Mouse (Mus musculus): ENCODE data around the gene Chka.

The Chka gene

DNA sequence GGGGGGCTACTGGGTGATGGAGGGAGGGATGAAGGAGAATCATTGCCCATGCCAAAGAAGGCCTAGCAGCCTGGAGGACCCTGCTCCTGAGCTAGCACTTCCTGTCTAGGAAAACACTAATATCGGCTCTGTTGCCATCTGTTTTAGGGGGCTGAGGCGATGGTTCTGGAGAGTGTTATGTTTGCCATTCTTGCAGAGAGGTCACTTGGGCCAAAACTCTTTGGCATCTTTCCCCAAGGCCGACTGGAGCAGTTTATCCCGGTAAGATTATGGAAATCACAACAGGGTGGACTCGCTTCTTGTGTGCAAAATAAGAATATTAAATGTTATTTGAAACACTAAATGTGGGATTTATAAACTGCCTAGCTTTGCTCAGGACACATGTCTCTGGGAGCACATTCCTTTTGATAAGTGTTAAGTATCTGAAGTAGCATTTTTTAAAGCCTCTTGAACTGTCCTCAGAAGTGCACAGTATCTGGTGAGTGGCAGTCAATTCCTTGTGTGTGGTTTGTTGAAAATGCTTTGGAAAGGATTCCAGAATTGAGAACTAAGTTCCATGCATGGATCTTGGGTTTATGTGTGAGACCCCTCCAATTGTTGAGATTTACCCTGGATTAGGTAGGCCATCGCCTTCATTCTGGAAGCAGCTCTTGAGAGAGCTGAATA is 32.9 kb downstream of the Chka start:
- no peak for DNase-seq (ENCODE audit: low read depth, low spot score)

DNA sequence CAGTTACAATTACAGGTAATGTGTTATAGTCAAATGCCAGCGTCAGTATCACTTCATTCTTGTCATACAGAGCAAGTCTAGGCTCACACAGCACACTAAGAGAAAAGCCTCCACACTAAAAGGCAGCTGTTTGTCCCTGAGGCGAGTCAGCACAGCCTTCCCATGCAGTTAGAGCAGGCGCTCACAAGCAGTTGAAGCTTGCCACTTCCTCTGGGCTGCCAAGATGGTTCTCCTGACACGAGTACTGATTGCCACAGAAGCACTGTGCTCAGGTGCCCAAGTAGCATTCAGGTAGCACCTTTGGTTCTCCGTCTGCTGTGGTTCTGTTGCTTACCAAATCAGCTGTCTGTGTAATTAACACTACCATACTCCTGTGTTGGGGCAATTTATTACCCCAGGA is 37.5 kb downstream of the Chka start:
- no peak for DNase-seq (ENCODE audit: low read depth, low spot score)

DNA sequence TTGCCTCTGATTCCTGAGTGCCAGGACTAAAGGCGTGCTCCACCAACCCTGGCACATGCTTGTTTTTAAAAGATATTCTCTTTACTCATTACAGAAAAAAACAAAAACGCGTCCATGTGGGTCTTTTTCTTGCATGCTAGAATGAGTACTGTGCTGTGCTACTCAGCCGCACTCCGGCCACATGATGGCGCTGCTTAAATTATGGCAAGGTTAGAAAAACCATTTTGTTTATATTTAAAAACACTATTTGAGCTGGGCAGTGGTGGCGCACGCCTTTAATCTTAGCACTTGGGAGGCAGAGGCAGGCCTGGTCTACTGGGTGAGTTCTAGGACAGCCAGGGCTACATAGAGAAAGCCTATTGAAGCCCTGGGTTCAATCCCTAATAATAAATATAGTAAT is 38.6 kb downstream of the Chka start:
- DNase-seq (ENCODE audit: low read depth, low spot score) = peak; percentile 61

DNA sequence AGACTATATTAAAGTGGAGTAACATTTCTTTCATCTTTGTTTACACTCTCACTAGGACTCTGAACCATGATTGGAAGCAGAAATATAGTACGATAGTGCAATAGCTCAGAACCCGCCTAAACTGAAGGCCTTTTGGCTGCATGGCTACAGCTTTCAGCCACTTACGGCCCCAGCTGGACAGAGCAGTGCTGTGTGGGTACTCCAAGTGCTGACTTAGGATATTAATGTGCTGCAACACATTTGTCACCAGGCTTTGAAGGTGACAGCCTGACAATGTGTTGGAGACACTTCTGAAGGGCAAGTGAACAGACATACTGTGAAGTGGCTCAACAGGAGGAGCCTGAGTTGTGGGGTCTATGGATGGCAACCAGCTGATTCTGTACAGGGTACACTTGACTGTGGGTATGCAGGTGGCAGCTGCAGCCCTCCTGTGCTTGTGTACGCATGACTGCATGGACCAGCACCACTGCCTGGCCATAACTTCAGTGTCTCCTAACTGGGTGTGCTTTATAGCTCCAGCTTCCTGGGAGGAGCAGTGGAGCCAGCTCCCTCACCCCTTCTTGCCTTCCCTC is 42.1 kb downstream of the Chka start:
- DNase-seq (ENCODE audit: low read depth, low spot score) = no peak

DNA sequence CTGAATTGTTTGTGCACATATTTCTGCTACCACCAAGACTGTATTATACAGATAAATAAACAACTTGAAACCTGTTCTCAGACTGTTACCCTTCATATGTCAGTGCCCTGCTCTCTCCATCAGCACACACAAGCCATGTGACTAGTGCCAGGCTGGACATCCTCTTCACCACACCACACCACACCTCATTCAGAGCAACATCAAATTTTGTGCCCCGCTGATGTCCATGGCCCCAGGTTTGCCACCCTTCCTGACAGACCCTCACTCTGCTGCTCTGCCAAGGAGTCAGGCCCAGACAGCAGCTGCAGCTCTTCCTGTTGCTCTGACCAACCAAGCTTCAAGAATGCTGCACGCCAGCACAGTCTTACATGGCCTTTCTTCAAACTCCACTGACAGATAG is 42.7 kb downstream of the Chka start:
- no peak for DNase-seq (ENCODE audit: low read depth, low spot score)

DNA sequence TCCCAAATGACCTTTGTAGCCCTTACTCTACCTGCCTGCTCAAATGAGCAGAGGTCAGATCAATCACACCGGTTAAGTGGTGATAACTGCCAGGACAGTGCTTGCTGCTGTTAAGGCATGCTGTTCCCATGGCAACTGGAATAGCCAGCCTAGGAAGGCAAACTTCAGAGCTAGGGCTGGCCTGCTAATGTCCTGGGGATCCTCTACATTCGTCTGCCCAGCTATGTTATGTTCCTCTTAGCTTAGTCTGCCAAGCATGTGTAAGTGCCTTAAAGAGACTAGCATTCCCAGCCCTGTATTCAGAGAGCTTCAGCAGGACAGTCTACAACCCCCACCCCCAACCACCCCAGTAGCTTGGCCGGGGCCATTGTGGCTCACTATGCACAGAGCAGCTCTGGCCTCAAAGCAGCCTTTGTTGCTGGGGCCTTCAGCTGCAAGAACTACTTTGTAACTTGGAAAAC is 43.6 kb downstream of the Chka start:
- no peak for DNase-seq (ENCODE audit: low read depth, low spot score)

DNA sequence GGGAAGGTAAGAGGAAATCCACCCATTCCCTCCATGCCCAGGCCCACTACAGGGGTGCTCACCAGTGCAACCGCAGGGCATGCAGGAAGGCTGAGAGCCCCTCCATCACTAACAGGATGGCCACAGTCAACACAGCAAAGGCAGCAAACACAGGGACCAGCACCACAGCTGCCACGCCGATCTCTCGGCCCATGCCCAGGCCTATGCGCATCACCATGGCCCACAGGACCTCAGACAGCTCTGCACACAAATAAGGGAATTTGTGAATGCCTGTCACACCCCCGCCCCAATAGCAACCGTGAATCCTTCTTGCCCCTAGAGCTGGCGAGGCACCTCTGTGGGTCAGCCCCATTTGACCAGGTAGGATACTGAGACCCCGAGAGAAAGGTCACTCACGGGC is 44.6 kb downstream of the Chka start:
- DNase-seq (ENCODE audit: low read depth, low spot score) = no peak

DNA sequence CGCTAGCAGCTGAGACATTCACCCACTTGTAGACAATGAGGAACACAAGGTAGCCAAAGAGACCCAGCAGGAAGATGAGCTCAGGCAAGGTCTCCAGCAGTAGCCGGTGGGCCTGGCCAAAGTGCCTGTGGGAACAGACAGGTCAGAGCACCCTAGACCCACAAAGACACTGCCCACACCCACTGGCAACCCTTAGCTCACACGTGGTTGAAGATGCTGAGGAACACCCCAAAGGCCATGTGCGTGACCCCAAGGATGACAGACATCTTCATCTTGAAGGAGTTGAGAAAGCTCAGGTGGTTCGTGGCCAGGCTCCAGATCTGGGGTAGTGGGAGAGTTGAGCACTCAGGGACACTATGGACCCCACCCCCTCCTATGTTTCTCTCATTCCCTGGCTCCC is 46.0 kb downstream of the Chka start:
- no peak for DNase-seq (ENCODE audit: low read depth, low spot score)

DNA sequence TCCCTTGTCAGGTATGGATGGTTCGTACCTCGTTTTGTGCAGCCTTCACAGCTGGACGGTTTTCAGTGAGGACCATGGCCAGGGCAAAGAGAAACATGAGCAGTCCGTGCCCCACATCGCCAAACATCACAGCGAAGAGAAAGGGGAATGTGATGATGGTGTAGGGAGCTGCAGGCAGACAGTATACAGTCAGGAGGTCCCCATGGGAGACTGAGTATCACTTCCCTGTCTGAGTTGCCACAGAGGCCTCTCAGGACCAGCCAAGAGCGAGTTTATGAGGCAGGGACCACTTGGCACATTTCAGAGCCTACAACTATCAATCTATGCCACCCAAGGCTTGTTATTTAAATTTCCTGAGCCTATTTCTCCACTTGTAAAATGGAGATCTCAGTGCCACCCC is 47.4 kb downstream of the Chka start:
- no peak for DNase-seq (ENCODE audit: low read depth, low spot score)

DNA sequence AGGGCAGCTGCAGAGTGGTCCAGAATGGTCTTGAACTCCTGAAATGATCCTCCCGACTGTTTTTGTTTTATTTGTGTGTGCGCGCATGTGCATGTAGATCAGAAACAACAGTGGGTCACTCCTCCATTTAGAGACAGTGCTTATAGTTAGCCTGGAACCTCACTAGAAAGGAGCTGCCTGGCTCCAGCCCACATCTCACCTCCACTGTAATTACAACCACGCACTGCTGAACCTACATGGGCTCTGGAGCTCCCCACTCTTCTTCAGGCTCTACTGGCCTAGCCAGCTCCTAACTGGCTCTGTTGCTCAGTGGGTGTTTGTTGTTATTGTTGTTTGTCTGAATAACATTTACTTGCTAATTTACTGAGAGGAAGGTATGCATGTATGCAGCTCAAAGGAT is 48.0 kb downstream of the Chka start:
- DNase-seq (ENCODE audit: low read depth, low spot score) = no peak

DNA sequence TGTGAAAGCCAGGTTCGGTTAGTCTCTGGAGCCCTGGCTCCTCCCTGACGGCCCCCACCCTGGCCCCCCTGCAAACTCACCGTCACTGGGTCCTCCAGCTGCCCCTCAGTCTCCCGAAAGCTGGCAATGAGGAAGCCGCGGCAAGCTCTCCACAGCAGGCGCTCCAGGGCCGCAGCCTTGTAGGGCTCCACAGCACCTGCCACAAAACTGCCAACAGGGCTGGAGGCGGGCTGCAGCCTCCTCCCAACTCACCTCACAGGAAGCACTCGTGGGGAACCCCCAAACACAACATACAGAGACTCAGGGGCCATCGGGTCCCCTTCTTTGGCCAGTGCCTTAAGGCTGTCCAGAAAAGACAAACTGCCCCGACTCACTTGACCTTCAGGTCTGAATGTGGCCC is 51.4 kb downstream of the Chka start:
- no peak for DNase-seq (ENCODE audit: low read depth, low spot score)

DNA sequence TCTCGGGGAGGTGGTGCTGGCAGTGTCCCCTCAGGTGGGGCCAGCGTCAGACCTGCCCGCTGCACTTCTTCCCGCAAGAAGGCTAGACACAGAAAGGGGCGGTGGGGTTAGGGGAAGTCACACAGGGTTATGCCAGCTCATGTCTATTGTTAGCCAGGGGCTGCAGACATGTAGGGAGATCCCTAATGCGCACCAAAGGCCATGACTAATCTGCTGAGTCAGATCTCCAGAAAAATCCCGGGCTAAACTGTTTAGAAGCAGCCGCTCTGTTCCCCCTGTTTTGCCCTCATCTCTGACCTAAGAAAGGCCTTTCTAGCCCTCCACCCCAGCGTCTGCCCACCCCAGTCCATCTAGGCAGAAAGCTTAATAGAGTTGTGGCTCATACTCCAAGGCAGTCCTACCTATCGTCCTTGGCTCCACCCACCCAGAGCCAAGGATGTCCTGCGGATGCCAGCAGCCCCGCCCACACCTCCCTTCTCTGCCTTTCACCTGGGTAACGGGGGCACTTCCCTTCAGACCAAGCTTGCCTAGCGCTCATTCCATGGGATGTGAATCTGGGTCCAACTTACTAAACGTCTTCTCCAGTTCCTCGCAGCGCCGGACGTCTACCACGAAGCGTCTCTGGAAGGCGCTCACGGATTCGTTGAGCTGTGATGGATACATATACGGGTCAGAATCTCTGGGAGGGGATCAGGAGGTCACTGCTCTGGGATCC is 52.2 kb downstream of the Chka start:
- peak; percentile 71 for DNase-seq (ENCODE audit: low read depth, low spot score)

DNA sequence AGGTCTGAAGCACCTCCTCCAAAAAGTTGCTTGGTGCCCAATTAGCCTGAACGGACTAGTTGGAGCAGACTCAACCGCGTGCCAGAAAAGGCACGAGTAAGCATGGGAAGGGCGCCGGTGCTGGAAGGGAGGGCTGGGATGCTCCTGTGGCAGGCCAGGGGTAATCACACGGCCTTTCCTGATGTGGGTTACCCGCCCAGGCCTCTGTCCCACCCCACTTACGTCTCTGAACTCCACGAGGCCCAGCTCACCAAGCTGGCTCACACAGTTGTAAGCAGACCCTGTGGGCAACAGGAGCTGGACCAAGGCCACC is 52.7 kb downstream of the Chka start:
- DNase-seq (ENCODE audit: low read depth, low spot score) = no peak

DNA sequence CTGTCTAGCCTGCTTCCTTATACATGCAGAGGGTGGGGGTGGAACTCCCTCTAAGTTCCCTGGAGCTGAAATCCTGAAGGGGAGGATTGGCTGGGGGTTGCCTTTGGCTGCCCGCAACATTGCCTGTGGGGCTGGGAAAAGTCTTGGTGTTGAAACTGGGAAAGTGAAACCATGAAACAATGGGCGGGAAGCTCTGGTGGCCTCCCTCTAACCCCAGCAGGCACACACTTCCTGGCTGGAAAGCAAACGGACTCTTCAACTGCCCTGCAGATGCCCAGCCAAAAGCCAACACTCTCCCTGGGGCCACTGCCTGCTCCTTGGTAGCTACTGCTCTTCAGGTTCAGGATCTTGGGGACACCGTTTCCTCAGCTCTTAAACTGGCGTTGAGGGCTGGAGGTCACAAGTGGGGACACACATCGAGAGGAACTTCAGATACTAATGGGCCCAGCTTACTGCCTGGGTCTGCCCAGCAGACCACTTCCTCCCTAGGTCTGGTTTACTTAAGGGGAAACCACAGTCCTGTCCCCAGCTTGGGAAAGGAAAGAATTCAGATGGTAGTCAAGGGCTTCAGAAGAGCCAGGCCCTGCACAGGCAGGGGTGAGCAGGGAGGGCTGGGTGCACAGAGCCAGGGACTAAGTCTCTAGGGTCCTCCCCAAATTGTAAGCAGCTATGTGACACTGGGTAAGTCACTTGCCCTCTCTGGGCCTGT is 53.8 kb downstream of the Chka start:
- peak; percentile 86 for DNase-seq (ENCODE audit: low read depth, low spot score)

DNA sequence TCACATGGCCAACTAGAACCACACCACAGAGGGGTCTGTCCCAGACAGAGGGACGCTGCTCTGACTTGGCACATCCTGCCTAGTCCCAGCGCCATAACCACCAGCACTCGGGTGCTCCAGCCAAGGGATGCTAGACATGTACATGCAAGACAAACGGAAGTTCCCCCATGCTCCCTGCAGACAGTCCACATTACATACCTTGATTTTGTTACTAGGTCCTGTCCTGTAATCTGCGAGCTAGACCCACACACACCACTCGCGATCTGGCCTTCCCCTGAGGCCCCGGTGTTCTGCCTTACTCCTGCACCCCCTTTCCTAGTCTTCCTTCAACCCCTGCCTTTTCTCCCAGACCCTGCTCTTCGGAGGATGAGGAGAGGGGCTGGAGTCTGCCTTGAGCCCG is 54.8 kb downstream of the Chka start:
- peak; percentile 59 for DNase-seq (ENCODE audit: low read depth, low spot score)

DNA sequence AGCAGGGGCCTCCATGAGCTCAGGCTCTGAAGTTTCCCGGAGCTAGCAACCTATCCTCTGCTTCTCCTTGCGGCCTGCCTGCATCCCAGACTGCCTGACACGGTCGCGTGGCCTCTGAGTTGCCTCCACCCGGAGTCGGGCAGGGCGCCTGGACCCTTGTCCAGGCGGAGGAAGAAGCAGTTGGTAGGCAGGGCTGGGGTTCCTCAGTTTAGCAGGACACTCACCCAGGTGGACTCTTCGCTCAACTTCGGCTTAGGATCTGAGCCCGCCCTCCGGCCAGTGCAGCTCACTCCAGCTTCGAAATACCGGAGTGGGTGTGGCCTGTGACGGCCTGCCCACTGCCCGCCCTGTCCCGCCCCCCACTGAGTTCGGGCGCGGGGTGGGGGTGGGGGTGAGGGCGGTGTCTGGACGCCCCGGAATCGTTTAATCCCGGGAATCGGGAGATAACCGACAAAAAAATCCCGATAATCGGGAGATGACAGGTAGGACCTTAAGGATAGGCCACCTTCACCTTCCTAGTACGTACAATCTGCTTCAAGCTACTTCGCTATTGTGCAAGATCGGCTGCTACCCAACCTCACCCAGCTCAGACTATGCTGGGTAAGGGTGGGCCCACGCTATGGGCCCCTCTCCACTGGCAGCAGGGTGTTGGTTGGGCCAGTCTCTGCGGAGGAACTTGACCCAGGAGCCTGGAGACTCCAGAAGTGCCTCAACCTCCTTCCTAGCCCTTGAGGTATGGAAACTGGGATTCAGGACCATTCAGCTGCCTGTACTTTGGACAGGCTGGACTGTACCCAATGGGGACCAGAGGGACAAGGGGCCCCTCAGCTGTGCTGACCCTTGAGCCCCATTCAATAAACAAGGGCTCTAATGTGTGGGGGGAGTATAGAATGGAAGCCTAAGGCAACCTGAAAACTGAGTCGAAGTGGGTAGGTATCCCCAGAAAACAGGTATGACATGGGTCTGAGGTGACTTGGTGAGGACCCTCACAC is 55.5 kb downstream of the Chka start, which contains the start of gene Tcirg1:
TSS of gene Tcirg1 (minus strand) at position 339 of the 992 bp plus-strand sequence.
- DNase-seq (ENCODE audit: low read depth, low spot score) = peak; percentile 89

DNA sequence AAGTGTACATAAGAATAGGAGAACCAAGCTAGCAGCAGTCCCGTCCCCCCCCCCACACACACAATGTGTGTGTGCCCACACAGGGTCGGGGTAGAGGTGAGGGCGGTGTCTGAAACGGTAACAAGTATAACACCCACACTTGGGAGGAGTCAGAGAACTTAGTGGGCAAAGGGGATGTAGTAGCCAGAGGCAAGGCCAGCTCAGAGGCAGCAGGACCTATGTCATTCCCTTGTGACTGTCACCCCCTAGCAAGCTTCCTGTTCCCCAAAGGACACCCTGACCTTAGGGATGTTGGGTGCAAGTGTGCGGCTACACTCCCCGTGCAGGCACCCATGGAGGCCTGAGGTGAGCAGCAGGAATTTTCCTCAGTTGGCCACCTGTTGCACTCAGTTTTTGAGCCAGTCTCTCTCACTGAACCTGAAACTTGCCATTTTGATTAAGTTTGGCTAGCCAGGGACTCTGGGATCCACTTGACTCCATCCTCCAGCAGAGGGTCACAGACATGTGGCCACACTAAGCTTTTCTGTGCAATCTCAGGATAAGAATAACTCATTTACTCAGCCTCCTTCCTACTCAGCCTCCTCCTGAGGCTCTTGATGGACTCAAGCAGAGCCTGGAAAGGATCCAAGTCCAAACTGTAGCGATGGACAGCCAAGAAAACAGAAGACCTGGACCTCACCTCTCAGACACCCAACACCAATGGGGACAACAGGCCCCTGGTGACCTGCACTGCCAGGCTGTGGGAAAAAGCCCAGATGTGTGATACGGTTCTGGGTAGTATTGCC is 56.5 kb downstream of the Chka start:
- DNase-seq (ENCODE audit: low read depth, low spot score) = peak; percentile 62

DNA sequence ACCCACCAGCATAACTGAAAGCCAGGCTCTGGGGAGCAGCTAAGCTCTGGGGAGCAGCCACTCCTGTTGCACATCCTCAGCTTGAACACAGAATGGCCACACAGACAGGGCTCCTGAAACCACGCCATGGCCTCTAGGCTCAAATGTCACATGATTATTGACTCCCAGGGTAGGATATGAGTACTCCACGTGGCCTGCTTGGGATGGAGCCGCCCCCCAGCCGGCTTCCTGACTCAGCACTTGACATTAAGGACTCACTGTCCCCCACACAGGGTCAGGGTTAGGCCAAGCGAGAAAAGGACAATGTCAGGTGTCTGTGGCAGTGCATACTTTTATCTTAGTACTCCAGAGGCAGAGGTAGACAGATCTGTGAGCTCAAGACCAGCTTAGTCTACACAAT is 58.6 kb downstream of the Chka start:
- no peak for DNase-seq (ENCODE audit: low read depth, low spot score)

DNA sequence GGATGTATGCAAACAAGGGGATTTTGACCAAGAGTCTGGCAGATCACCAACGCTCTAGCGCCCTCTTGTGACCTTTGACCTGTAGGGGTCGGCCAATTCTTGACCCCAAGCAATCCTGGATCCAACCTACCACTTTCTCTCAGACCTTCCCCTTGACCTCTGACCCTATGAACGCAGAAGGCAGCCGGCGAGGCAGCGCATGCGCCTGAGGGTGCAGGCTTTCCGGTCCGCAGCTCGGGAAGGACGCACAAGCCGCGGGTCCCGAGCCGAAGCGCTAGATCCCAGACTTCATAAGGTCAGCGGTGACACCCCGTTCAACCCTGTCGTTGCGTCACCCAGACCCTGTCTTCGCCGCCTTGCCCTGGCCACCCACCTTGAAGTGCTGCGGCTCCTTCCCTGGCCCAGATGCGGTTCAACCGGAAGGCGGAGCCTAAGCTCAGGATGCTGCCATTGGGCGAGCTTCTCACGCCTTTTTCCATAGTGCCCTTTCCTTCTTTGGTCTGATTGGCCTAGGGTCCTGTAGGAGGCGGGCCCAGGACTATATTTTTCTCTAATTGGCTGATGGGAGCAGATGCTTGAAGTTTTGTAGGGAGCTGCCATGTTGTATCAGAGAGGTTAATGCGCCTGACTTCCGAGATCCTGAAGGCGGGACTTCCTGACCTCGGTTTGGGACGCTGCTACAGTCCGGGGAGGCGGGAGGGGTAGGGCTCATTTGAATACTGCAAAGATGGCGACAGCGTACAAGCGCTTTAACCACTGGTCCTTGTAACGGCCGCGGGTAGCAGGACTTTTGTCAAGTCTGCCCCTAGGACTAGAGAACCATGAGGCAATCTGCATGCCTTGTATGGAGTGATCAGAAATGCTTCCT is 61.0 kb downstream of the Chka start, which contains the start of gene Ndufs8:
TSS of gene Ndufs8 (minus strand) at position 438 of the 868 bp plus-strand sequence.
- DNase-seq (ENCODE audit: low read depth, low spot score) = peak; percentile 100
